Mouse (Mus musculus) forebrain, embryonic 11.5 days (tissue): ENCODE data around the gene Slco2a1. TPM values are rescaled to one million over a fixed set of nuclear protein-coding genes. Genes with fewer than 3 reads are reported as not detected.

Source experiments
- ATAC-seq: fragments of 200-750 bp; cut with Nextera tagmentation; replicated peaks from 2 replicates; pipeline ENCODE4 v1.8.0; 2017; ENCODE audit warnings: moderate TSS enrichment; ENCODE audit not compliant: low FRiP score
- DNase-seq: peaks from one replicate; pipeline ENCODE4 v3.0.0-alpha.2; 2017; ENCODE audit warnings: low spot score
- H3K27ac ChIP-seq: fragments of 300-500 bp; sonication (generic); 2 replicates; pipeline ENCODE4 v1.5.1; 2014; ENCODE audit warnings: low read depth, low read length
- H3K27me3 ChIP-seq: fragments of 300-500 bp; sonication (generic); 2 replicates; pipeline ENCODE4 v1.6.1; 2014; ENCODE audit warnings: mild to moderate bottlenecking, low read length, mixed read lengths; ENCODE audit not compliant: control insufficient read depth, insufficient read depth
- H3K36me3 ChIP-seq: fragments of 300-500 bp; sonication (generic); 2 replicates; pipeline ENCODE4 v1.6.1; 2014; ENCODE audit warnings: mild to moderate bottlenecking, low read length, moderate library complexity, mixed read lengths; ENCODE audit not compliant: control insufficient read depth, insufficient read depth
- H3K4me1 ChIP-seq: fragments of 300-500 bp; sonication (generic); replicated peaks from 2 replicates; pipeline ENCODE4 v1.6.1; 2014; ENCODE audit warnings: low read length, mixed read lengths; ENCODE audit not compliant: control insufficient read depth, insufficient read depth
- H3K4me2 ChIP-seq: fragments of 300-500 bp; sonication (generic); 2 replicates; pipeline ENCODE4 v1.6.1; 2014; ENCODE audit warnings: low read depth, mild to moderate bottlenecking, low read length, moderate library complexity, mixed read lengths; ENCODE audit not compliant: severe bottlenecking
- H3K4me3 ChIP-seq: fragments of 300-500 bp; sonication (generic); 2 replicates; pipeline ENCODE4 v1.5.1; 2014; ENCODE audit warnings: low read depth, low read length
- H3K9ac ChIP-seq: fragments of 300-500 bp; sonication (generic); 2 replicates; pipeline ENCODE4 v1.6.1; 2014; ENCODE audit warnings: low read length
- H3K9me3 ChIP-seq: fragments of 300-500 bp; sonication (generic); 2 replicates; pipeline ENCODE4 v1.6.1; 2016; ENCODE audit warnings: low read length, mixed read lengths; ENCODE audit not compliant: control insufficient read depth
- WGBS: fragments of 180-500 bp; shearing (Covaris S2); extraction: QIAGEN DNeasy Blood & Tissue Kit; methylation state at CpG from one replicate; pipeline ENCODE4 v1.1.7; 2014; 5-methylcytosine and 5-hydroxymethylcytosine counted together
- polyA plus RNA-seq: library from polyadenylated mRNA; unstranded; fragments of >200 nt; fragmentation: Nextera tagmentation; extraction: Ambion mirVana; gene quantifications from 2 replicates; pipeline ENCODE4 v1.2.1, GENCODE M21; 2014

Gene Slco2a1
- 0.36 and 0.55 TPM in 2 replicates for polyA plus RNA-seq

GRCm38 (mm10) chr9:102988462-102988861 is at the start of gene Slco2a1:
TSS of gene Slco2a1 (plus strand) at chr9:102988712.
- ATAC-seq = no peak
- DNase-seq = no peak
- Histone ChIP-seq H3K4me3 (no peak within 1 kb of the TSS), H3K27me3 (no peaks in the 10 kb centered on the region), H3K9ac (no peak within 1 kb of the TSS), H3K27ac (no peak within 1 kb of the TSS), H3K36me3 (no peaks in the 10 kb centered on the region), H3K4me2 (no peak within 1 kb of the TSS), H3K9me3 (no peaks in the 10 kb centered on the region), H3K4me1 (no peaks in the 10 kb centered on the region)
- 84% methylated on average over 8 of the region's 8 CpGs for WGBS

GRCm38 (mm10) chr9:102942221-102942620 is 46.3 kb upstream of the Slco2a1 start:
- H3K9ac ChIP-seq = no peak overlapping the region
- H3K27me3 ChIP-seq = no peaks in the 10 kb centered on the region
- no peaks in the 10 kb centered on the region for H3K9me3 ChIP-seq
- no peaks in the 10 kb centered on the region for H3K4me1 ChIP-seq
- H3K4me3 ChIP-seq = no peak overlapping the region
- 81% methylated on average over 4 of the region's 4 CpGs for WGBS
- no peaks in the 10 kb centered on the region for H3K36me3 ChIP-seq
- no peak overlapping the region for H3K4me2 ChIP-seq
- H3K27ac ChIP-seq = no peak overlapping the region
- no peak for ATAC-seq
- DNase-seq = no peak

- Histone ChIP-seq H3K27ac (no peak overlapping the region), H3K4me1 (no peaks in the 10 kb centered on the region; the same call in 1 of the 2 replicates), H3K27me3 (no peaks in the 10 kb centered on the region), H3K36me3 (no peaks in the 10 kb centered on the region), H3K4me2 (no peak overlapping the region), H3K9me3 (no peaks in the 10 kb centered on the region), H3K9ac (no peak overlapping the region), H3K4me3 (no peak overlapping the region)
- ATAC-seq = no peak
- WGBS = 90% methylated on average over 9 of the region's 9 CpGs
- DNase-seq = no peak
Measured at GRCm38 (mm10) chr9:102944891-102945290, 43.6 kb upstream of the Slco2a1 start.

- Histone ChIP-seq H3K36me3 (no peaks in the 10 kb centered on the region), H3K27me3 (no peaks in the 10 kb centered on the region), H3K27ac (no peak overlapping the region), H3K4me3 (no peak overlapping the region), H3K9me3 (no peaks in the 10 kb centered on the region), H3K9ac (no peak overlapping the region), H3K4me1 (no peaks in the 10 kb centered on the region; the same call in 1 of the 2 replicates), H3K4me2 (no peak overlapping the region)
- DNase-seq = no peak
- 87% methylated on average over 12 of the region's 12 CpGs for whole genome bisulfite sequencing
- no peak for ATAC-seq
Measured at GRCm38 (mm10) chr9:102946469-102947015, 42.0 kb upstream of the Slco2a1 start.

GRCm38 (mm10) chr9:102948706-102949105 is 39.8 kb upstream of the Slco2a1 start:
- no peak for ATAC-seq
- Histone ChIP-seq H3K36me3 (no peaks in the 10 kb centered on the region), H3K27me3 (no peaks in the 10 kb centered on the region), H3K9me3 (no peaks in the 10 kb centered on the region), H3K4me3 (no peak overlapping the region), H3K4me1 (no peaks in the 10 kb centered on the region; the same call in 1 of the 2 replicates), H3K27ac (no peak overlapping the region), H3K9ac (no peak overlapping the region), H3K4me2 (no peak overlapping the region)
- DNase-seq = no peak
- WGBS = 66% methylated on average over 5 of the region's 5 CpGs

GRCm38 (mm10) chr9:102951091-102951994 is 37.2 kb upstream of the Slco2a1 start:
- H3K36me3 ChIP-seq = no peaks in the 10 kb centered on the region
- no peak overlapping the region for H3K27ac ChIP-seq
- DNase-seq (no peak), ATAC-seq (no peak)
- H3K9ac ChIP-seq = no peak overlapping the region
- H3K27me3 ChIP-seq = no peaks in the 10 kb centered on the region
- no peaks in the 10 kb centered on the region; the same call in 1 of the 2 replicates for H3K4me1 ChIP-seq
- H3K4me2 ChIP-seq = no peak overlapping the region
- 89% methylated on average over 9 of the region's 9 CpGs for WGBS
- no peaks in the 10 kb centered on the region for H3K9me3 ChIP-seq
- H3K4me3 ChIP-seq = no peak overlapping the region

GRCm38 (mm10) chr9:102955866-102956265 is 32.6 kb upstream of the Slco2a1 start:
- H3K4me1 ChIP-seq = no peaks in the 10 kb centered on the region
- no peaks in the 10 kb centered on the region for H3K9me3 ChIP-seq
- no peak overlapping the region for H3K4me2 ChIP-seq
- no peaks in the 10 kb centered on the region for H3K36me3 ChIP-seq
- H3K27me3 ChIP-seq = no peaks in the 10 kb centered on the region
- no peak overlapping the region for H3K9ac ChIP-seq
- 85% methylated on average over 3 of the region's 3 CpGs for WGBS
- no peak for ATAC-seq
- H3K27ac ChIP-seq = no peak overlapping the region
- DNase-seq = no peak
- no peak overlapping the region for H3K4me3 ChIP-seq

- H3K9ac ChIP-seq = no peak overlapping the region
- H3K27me3 ChIP-seq = no peaks in the 10 kb centered on the region
- no peak overlapping the region for H3K4me2 ChIP-seq
- ATAC-seq (no peak), DNase-seq (no peak)
- no peak overlapping the region for H3K27ac ChIP-seq
- no peaks in the 10 kb centered on the region for H3K9me3 ChIP-seq
- H3K36me3 ChIP-seq = no peaks in the 10 kb centered on the region
- no peak overlapping the region for H3K4me3 ChIP-seq
- H3K4me1 ChIP-seq = peaks cover 6% of the 10 kb centered on the region; the same call in 1 of the 2 replicates
- WGBS = 85% methylated on average over 6 of the region's 6 CpGs
Measured at GRCm38 (mm10) chr9:102958703-102959102, 29.8 kb upstream of the Slco2a1 start.
